Mouse (Mus musculus) E14TG2a.4 (cell line): ENCODE results near the gene Cox10.

Experiments used
- CTCF ChIP-seq: conservative IDR thresholded peaks from 2 replicates; pipeline ENCODE4 v1.5.1; 2014; ENCODE audit warnings: low read length
- POU5F1 ChIP-seq: IDR thresholded peaks from 2 replicates; pipeline ENCODE4 v1.6.1; 2014; ENCODE audit warnings: low read length, borderline replicate concordance

GRCm38 (mm10) chr11:64036306-64036705, 43.0 kb downstream of the Cox10 start:
- TF ChIP-seq CTCF (no peak), POU5F1 (no peak)
